Mouse (Mus musculus): ENCODE measurements around the gene Dpm3.

- peak; percentile 98 for TF ChIP-seq CTCF (IDR thresholded peaks at IDR 0.05; ENCODE audit: control insufficient read depth, insufficient read depth, low read length)
- no peak; the same call in 1 of the 2 replicates for TF ChIP-seq POLR2A (IDR thresholded peaks at IDR 0.05; ENCODE audit: borderline replicate concordance, control insufficient read depth, low read depth, low read length)
These were observed 12.7 kb upstream of the Dpm3 start, which contains the start of gene Trim46 for GRCm38 (mm10) chr3:89246261-89247100.

Measured in bone marrow, adult 2 months (tissue).